Mouse (Mus musculus): Measurements from ENCODE around the gene Gm11985. TPM values are rescaled to one million over a fixed set of nuclear protein-coding genes. Genes with fewer than 3 reads are reported as not detected.

The Gm11985 gene
- polyA plus RNA-seq, 1 experiment from 2014 or later: not detected

DNA sequence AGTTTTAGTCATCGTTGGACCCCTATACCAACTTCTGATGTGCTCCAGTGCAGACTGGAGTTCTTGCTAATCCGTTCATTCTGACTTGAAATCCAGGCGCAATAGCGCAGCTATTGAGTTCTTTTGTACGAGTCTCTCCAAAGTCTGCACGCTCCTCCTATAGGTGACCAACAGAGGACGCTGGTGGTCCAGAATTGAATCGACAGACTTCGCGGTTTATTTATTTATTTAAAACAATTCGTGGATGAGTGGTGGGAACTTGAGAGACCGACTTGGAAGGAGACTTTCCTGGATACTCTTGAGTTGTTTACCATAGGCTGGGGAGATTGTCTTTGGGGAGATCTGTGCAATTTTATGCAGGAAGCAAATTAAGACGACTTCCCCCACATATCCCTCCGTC lies 26.4 kb upstream of the Gm11985 start:
- peaks cover 36% of the 10 kb centered on the region for H3K4me1 ChIP-seq

GRCm38 (mm10) chr11:7214342-7214660 lies 25.9 kb upstream of the Gm11985 start:
- H3K27ac ChIP-seq (replicated peaks): no peak overlapping the region
- no peaks in the 10 kb centered on the region for H3K9me3 ChIP-seq (replicated peaks)
- H3K4me3 ChIP-seq: peak overlapping the region; percentile 74
- under 1% methylated on average over 12 of the region's 12 CpGs for WGBS
- DNase-seq (ENCODE audit: low spot score): no peak
- peaks cover 52% of the 10 kb centered on the region for H3K27me3 ChIP-seq (ENCODE audit: low read depth, poor library complexity, severe bottlenecking)
- H3K36me3 ChIP-seq: no peaks in the 10 kb centered on the region
- peaks cover 36% of the 10 kb centered on the region for H3K4me1 ChIP-seq

More for the DNA sequence above, 26.4 kb upstream of the Gm11985 start:
- Histone ChIP-seq H3K4me3 (peak overlapping the region; percentile 74), H3K36me3 (no peaks in the 10 kb centered on the region), H3K27ac (replicated peaks) (no peak overlapping the region), H3K27me3 (ENCODE audit: low read depth, poor library complexity, severe bottlenecking) (peaks cover 52% of the 10 kb centered on the region), H3K9me3 (replicated peaks) (no peaks in the 10 kb centered on the region)
- 8% methylated on average over 14 of the region's 14 CpGs for WGBS
- peak; percentile 65 for DNase-seq (ENCODE audit: low spot score)

DNA sequence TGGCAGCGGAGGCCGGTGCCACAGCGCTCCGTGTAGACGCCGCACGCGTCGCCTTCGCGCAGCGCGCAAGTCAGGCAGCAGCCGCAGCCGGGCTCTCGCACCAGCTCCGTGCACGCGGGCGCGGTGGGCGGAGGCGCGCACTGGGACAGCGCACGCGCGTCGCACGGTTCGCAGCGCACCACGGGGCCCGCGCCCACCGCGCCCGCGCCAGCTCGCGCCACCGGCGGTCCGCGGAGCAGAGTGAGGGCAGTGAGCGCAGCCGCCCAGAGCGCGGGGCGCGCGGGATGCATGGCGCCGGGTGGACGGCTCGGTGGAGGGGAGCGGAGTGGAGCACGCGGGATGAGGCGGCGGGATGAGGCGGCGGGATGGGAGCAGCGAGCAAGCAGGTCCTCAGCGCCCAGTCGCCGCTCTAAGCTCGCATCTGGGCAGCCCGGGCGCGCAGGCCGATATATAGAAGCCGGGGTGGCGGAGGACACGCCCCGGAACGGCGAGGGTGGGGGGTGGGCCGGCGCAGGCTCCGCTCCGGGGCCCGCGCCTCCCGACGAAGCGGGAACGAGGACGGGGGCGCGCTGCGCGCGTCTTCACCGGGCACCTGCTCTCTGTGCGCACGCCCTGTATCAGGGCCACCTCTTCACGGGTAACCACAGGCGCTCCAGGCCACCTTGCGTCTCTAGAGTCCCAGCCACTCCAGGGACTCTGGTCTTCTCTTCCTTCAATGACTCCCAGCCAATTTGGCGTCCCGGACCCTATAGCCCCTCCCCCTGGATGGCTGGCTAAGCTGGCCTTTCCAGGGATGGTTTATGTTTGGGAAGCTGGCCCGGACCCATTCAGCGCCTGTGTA lies 25.4 kb upstream of the Gm11985 start, which contains the start of gene Igfbp3:
Igfbp3 (minus strand) TSS at position 423 of the 841 bp plus-strand sequence.
- Histone ChIP-seq H3K27me3 (ENCODE audit: low read depth, poor library complexity, severe bottlenecking) (peaks cover 52% of the 10 kb centered on the region), H3K36me3 (no peaks in the 10 kb centered on the region), H3K9me3 (replicated peaks) (no peaks in the 10 kb centered on the region), H3K27ac (replicated peaks) (peak within 1 kb of the TSS; percentile 84), H3K4me3 (peak within 1 kb of the TSS; percentile 74), H3K4me1 (peaks cover 36% of the 10 kb centered on the region)
- WGBS: under 1% methylated on average over 104 of the region's 104 CpGs
- peak; percentile 70 for DNase-seq (ENCODE audit: low spot score)

DNA sequence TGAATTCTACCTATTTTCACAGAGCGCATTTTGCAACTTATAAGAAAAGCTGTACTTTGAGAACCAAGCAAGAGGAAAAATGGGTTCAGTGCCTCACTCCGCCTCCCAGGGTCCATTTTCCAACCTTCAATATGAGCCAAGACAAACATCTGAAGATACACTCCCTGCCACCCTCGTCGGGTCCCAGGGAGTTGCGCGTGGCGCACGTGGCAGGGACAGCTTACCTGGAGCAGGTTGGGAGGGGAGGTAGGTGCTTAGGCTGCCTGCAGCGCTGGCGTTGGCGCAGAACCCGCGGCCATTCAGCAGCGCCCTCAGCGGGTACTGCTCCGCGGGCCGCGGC lies 24.8 kb upstream of the Gm11985 start:
- H3K4me1 ChIP-seq: peaks cover 36% of the 10 kb centered on the region
- H3K36me3 ChIP-seq: no peaks in the 10 kb centered on the region
- WGBS: 2% methylated on average over 19 of the region's 19 CpGs
- no peak for DNase-seq (ENCODE audit: low spot score)
- H3K27me3 ChIP-seq (ENCODE audit: low read depth, poor library complexity, severe bottlenecking): peaks cover 52% of the 10 kb centered on the region
- peak overlapping the region; percentile 74 for H3K4me3 ChIP-seq
- peak overlapping the region; percentile 84 for H3K27ac ChIP-seq (replicated peaks)
- H3K9me3 ChIP-seq (replicated peaks): no peaks in the 10 kb centered on the region

DNA sequence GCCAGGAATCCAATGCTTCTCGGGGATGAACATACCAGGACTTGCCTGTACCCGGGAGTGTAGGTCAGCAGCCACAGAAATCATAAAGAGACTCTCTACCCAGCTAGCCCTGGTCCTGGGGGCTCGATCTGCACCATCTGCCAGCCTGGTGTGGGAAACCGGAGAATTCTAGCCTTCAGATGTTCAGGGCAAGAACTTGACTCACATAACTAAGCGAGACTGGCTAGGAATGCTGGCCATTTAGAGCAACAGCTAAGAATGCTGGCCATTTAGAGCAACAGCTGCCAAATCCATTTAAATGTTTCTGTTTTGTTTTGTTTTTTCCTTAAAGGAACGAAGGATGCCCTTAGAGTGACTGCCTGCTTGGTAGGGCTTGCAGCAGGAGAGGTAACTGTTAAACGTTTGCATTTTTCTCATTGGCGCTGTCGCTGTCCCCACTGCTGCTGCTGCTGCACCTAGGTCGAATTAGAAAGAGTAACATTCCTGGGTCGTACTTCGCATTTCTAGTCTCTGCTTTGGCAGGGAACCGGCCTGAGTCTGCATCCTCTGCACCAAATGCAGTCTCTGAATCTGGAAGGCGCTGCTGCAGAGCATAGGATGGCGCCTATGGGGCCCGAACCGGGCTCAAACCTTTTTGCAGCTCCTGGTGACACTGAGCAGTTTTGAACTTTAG lies 23.9 kb upstream of the Gm11985 start:
- WGBS: 23% methylated on average over 17 of the region's 17 CpGs
- no peak overlapping the region for H3K27ac ChIP-seq (replicated peaks)
- DNase-seq (ENCODE audit: low spot score): peak; percentile 22
- H3K4me1 ChIP-seq: peaks cover 36% of the 10 kb centered on the region
- H3K27me3 ChIP-seq (ENCODE audit: low read depth, poor library complexity, severe bottlenecking): peaks cover 52% of the 10 kb centered on the region
- H3K36me3 ChIP-seq: no peaks in the 10 kb centered on the region
- H3K9me3 ChIP-seq (replicated peaks): no peaks in the 10 kb centered on the region
- H3K4me3 ChIP-seq: peak overlapping the region; percentile 74

GRCm38 (mm10) chr11:7211211-7211610 lies 22.8 kb upstream of the Gm11985 start:
- Histone ChIP-seq H3K4me3 (no peak overlapping the region), H3K27me3 (ENCODE audit: low read depth, poor library complexity, severe bottlenecking) (peaks cover 52% of the 10 kb centered on the region), H3K36me3 (no peaks in the 10 kb centered on the region), H3K9me3 (replicated peaks) (no peaks in the 10 kb centered on the region), H3K4me1 (peaks cover 36% of the 10 kb centered on the region), H3K27ac (replicated peaks) (no peak overlapping the region)
- DNase-seq (ENCODE audit: low spot score): no peak
- WGBS: 50% methylated on average over 9 of the region's 9 CpGs

GRCm38 (mm10) chr11:7210343-7210742 lies 22.0 kb upstream of the Gm11985 start:
- Histone ChIP-seq H3K27ac (replicated peaks) (no peak overlapping the region), H3K9me3 (replicated peaks) (no peaks in the 10 kb centered on the region), H3K36me3 (no peaks in the 10 kb centered on the region), H3K4me3 (no peak overlapping the region), H3K27me3 (ENCODE audit: low read depth, poor library complexity, severe bottlenecking) (peaks cover 49% of the 10 kb centered on the region), H3K4me1 (peaks cover 40% of the 10 kb centered on the region)
- peak; percentile 77 for DNase-seq (ENCODE audit: low spot score)
- 22% methylated on average over 6 of the region's 6 CpGs for WGBS

DNA sequence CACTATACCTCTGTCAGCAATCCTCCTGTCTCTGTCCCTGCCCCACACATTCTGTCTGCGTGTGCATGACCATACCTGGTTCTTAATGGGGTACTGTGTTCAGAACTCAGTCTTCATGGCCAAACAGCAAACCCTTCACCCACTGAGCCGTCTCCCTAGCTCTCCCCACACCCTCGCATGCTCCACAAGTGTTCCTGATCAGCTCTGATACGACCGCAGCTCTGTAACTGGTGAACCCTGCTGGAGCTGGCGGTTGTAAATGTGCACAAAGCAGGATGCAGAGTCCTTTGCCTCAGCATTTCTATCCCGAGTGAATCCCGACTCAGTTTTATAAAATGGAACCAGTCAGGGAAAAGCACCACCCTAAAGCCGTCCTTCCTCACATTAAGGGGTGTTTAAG lies 15.5 kb upstream of the Gm11985 start:
- H3K4me3 ChIP-seq: no peak overlapping the region
- WGBS: 92% methylated on average over 9 of the region's 9 CpGs
- H3K27ac ChIP-seq (replicated peaks): no peak overlapping the region
- no peaks in the 10 kb centered on the region for H3K36me3 ChIP-seq
- H3K27me3 ChIP-seq (ENCODE audit: low read depth, poor library complexity, severe bottlenecking): no peaks in the 10 kb centered on the region
- H3K9me3 ChIP-seq (replicated peaks): no peaks in the 10 kb centered on the region
- 0 out of 2 replicates have a peak, but pooled peaks cover 5% of the 10 kb centered on the region for H3K4me1 ChIP-seq
- no peak for DNase-seq (ENCODE audit: low spot score)

- Histone ChIP-seq H3K4me1 (peaks cover 19% of the 10 kb centered on the region), H3K27me3 (ENCODE audit: low read depth, poor library complexity, severe bottlenecking) (no peaks in the 10 kb centered on the region), H3K9me3 (replicated peaks) (no peaks in the 10 kb centered on the region), H3K27ac (replicated peaks) (no peak overlapping the region), H3K36me3 (no peaks in the 10 kb centered on the region), H3K4me3 (no peak overlapping the region)
- DNase-seq (ENCODE audit: low spot score): no peak
- WGBS: 84% methylated on average over 7 of the region's 7 CpGs
Measured at GRCm38 (mm10) chr11:7202206-7202605, 13.8 kb upstream of the Gm11985 start.

GRCm38 (mm10) chr11:7200393-7200783 lies 12.0 kb upstream of the Gm11985 start:
- DNase-seq (ENCODE audit: low spot score): no peak
- H3K4me3 ChIP-seq: no peak overlapping the region
- H3K27me3 ChIP-seq (ENCODE audit: low read depth, poor library complexity, severe bottlenecking): no peaks in the 10 kb centered on the region
- H3K4me1 ChIP-seq: peaks cover 30% of the 10 kb centered on the region
- H3K27ac ChIP-seq (replicated peaks): no peak overlapping the region
- H3K36me3 ChIP-seq: no peaks in the 10 kb centered on the region
- H3K9me3 ChIP-seq (replicated peaks): no peaks in the 10 kb centered on the region
- 86% methylated on average over 9 of the region's 9 CpGs for WGBS

DNA sequence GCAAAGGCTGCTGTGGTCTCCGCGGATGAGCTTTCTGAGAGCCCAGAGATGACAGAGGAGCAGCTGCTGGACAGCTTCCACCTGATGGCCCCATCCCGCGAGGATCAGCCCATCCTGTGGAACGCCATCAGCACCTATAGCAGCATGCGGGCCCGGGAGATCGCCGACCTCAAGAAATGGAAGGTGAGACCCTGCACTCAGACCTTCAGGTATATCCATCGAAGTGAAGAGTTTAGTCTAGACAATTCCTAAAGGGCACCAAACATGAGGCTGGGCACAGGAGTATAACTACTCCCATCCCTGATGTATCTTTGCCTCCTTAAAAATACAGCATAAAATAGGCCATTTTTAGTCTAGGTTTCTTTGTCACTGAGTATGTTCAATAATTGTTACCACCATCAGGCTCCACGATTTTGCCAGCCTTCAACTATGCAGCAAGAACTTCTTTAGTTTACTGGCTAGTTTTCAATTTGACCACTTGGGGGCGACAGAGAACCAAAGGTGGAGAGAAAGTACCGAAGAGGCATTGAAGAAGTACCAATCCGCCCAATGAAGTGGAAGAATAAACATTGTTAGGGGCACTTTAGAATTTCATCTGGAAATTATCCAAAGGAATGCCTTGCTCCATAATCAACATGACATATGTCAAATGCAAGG lies 11.5 kb upstream of the Gm11985 start:
- peak; percentile 25 for DNase-seq (ENCODE audit: low spot score)

GRCm38 (mm10) chr11:7198481-7199256 lies 10.3 kb upstream of the Gm11985 start:
- Histone ChIP-seq H3K4me1 (peaks cover 29% of the 10 kb centered on the region), H3K27ac (replicated peaks) (peak overlapping the region; percentile 77), H3K36me3 (no peaks in the 10 kb centered on the region), H3K27me3 (ENCODE audit: low read depth, poor library complexity, severe bottlenecking) (no peaks in the 10 kb centered on the region), H3K9me3 (replicated peaks) (no peaks in the 10 kb centered on the region; the same call in 1 of the 2 replicates), H3K4me3 (no peak overlapping the region)
- 83% methylated on average over 10 of the region's 10 CpGs for WGBS
- no peak for DNase-seq (ENCODE audit: low spot score)

More for the DNA sequence above, 11.5 kb upstream of the Gm11985 start:
- Histone ChIP-seq H3K4me3 (no peak overlapping the region), H3K36me3 (no peaks in the 10 kb centered on the region), H3K9me3 (replicated peaks) (no peaks in the 10 kb centered on the region; the same call in 1 of the 2 replicates), H3K27ac (replicated peaks) (no peak overlapping the region), H3K27me3 (ENCODE audit: low read depth, poor library complexity, severe bottlenecking) (no peaks in the 10 kb centered on the region), H3K4me1 (peaks cover 29% of the 10 kb centered on the region)
- WGBS: 61% methylated on average over 14 of the region's 14 CpGs

Measured in midbrain, embryonic 10.5 days (tissue).